Mouse (Mus musculus) megakaryocyte-erythroid progenitor cell, adult 5-6 weeks (primary cell): ENCODE results near the gene Isx. TPM values are rescaled to one million over a fixed set of nuclear protein-coding genes. Genes with fewer than 3 reads are reported as not detected.

ENCODE experiments used
- ATAC-seq: replicated peaks from 2 replicates; pipeline ENCODE4 v1.8.0; 2016; ENCODE audit warnings: mild to moderate bottlenecking, inconsistent platforms; ENCODE audit not compliant: severe bottlenecking, poor library complexity, low FRiP score, low TSS enrichment
- total RNA-seq, 2 experiments: library from RNA; stranded (forward) in 1 of 2; stranded (reverse) in 1 of 2; fragments of 200-1000, 215-1000 nt in 1 of 2; fragments of >200 nt in 1 of 2; fragmentation: Nextera tagmentation in 1 of 2; gene quantifications; 2 replicates each; pipeline ENCODE4 v1.2.3; 2014 to 2017

Isx gene
- total RNA-seq, 2 experiments from 2014 or later, result not detected

- ATAC-seq, result no peak
These were observed 23.3 kb downstream of the Isx start for GRCm38 (mm10) chr8:74896302-74896701.

GRCm38 (mm10) chr8:74897315-74897714, 24.3 kb downstream of the Isx start:
- no peak for ATAC-seq

- ATAC-seq, result no peak
These were observed 26.8 kb downstream of the Isx start for GRCm38 (mm10) chr8:74899796-74900195.

DNA sequence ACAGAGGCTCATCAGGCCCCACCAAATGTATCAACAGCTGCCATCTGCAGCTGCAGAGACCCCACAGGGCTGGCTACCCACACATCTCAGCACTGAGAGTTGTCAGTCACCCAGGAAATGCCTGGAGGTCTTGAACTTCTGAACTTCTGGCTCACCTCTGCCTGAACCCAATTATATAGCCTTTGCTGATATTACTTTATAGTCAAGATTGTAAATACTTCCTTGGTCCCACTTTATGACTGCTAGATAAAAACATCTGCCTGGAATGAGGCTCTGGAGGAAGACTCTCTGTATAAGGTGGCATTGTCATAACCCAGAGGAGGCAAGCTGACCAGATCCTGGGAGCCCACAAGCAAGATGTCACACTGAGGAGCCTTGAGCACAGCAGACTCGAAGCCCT, 28.8 kb downstream of the Isx start:
- ATAC-seq, result no peak

DNA sequence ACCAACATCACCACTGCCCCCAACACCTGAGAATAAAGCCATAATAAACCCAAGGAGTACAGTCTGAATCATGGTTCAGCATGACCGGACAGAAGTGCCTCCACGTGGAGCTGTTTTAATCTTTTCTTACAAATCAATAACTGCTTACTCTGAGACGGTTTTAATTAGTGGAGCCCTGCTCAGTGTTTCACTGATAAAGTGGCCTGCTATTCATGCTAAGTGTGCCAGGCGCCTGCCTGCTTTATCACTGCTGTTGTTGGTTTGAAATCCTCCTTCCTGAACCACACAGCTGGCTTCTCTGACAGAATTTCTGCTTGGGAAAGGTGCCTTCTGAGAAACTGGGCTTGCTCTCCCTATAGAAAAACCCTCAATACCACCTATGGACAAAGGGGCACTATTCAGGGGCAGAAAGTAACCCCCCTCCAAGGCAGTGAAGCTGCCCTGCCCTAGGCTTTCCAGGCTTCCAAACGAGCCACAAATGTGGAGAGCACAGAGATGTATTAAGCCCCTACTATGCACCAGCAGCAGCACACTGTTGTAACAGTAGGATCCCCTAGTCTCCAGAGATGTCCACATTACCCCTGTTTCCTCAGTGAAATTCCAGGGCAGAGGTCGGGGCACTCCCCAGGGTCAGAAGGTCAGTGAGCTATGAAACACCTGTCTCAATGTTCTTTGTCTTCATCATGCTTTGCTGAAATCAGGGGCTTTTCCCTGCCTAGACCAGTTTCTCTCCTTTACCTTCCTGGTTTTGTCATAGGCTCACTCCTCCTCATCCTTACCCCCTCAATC, 30.3 kb downstream of the Isx start:
- ATAC-seq, result no peak

DNA sequence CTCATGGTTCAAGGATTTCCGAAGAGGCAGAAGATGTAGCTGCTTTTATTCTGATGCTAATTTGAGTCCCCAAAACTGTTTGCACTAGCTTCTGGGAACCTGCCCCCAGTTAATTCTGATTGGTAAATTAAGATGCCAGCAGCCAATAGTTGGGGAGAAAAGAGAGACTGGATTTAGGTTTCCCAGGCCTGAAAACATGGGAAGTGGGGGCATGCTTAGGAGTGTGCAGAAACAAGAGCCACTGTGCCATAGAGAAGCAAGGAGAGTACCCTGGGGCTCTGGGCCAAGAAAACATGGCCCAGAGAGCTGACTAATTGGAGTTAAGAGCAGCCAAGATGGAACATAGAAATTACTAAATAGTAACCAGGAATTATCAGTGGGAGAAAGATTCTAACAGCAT, 33.4 kb downstream of the Isx start:
- no peak for ATAC-seq

DNA sequence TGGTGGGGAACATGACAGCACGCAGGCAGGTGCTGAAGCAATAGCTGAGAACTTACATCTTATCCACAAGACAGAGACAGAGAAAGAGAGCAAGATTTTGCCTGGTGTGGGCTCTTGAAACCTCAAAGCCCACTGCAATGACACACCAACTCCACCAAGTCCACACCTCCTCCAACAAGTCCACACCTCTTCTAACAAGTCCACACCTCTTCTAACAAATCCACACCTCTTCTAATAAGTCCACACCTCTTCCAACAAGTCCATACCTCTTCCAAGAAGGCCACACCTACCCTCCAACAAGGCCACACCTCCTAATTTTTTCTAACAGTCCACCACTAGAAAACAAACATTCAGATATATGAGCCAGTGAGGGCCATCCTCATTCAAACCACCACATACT, 37.7 kb downstream of the Isx start:
- ATAC-seq, result no peak

GRCm38 (mm10) chr8:74920691-74921421, 47.9 kb downstream of the Isx start:
- no peak for ATAC-seq

- ATAC-seq, result no peak
These were observed 49.0 kb downstream of the Isx start for GRCm38 (mm10) chr8:74921882-74922518.

GRCm38 (mm10) chr8:74927940-74928339, 55.0 kb downstream of the Isx start:
- no peak for ATAC-seq

- ATAC-seq, result peak; percentile 68
These were observed 57.8 kb downstream of the Isx start for GRCm38 (mm10) chr8:74930731-74931130.

- ATAC-seq, result peak; percentile 71
These were observed 62.3 kb downstream of the Isx start for GRCm38 (mm10) chr8:74935308-74935707.

GRCm38 (mm10) chr8:74936656-74937055, 63.7 kb downstream of the Isx start:
- ATAC-seq, result no peak

DNA sequence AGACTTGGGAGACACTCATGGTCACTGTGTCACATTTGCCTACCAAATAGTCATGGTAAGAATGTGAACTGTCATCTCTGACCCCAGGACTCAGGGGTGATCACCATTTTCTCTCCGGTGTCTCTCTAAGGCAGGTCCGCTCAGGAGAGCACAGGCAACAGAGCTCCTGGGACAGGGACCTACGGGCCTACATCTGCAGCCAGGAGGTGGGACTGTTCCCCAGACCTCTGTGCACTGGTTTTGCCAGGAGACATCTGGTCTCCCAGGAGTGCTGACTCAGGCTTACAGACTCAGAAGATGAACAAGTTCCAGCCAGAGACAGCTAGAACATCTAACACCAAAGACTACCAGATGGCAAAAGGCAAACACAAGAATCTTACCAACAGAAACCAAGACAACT, 69.1 kb downstream of the Isx start:
- no peak for ATAC-seq

Other genes starting within 250 kb of the Isx start
- gene Hmgxb4, start 120.2 kb downstream of the Isx start, total RNA-seq (2014; fragmentation: Nextera tagmentation), result 42.9 and 63.2 TPM in 2 replicates
- gene Hmgxb4, start 120.2 kb downstream of the Isx start, total RNA-seq (2017), result 36.8 and 65.7 TPM in 2 replicates
- gene Tom1, start 160.5 kb downstream of the Isx start, total RNA-seq (2014; fragmentation: Nextera tagmentation), result 14.1 and 22.2 TPM in 2 replicates
- 8.5 and 17.3 TPM in 2 replicates for gene Tom1, start 160.5 kb downstream of the Isx start, total RNA-seq (2017)
- 1.8 TPM in 1 of 2 replicates, not detected in the other for gene Hmox1, start 220.4 kb downstream of the Isx start, total RNA-seq (2014; fragmentation: Nextera tagmentation)
- gene Hmox1, start 220.4 kb downstream of the Isx start, total RNA-seq (2017), result 1.1 TPM in 1 of 2 replicates, not detected in the other
- 192 and 220 TPM in 2 replicates for gene Mcm5, start 236.4 kb downstream of the Isx start, total RNA-seq (2014; fragmentation: Nextera tagmentation)
- gene Mcm5, start 236.4 kb downstream of the Isx start, total RNA-seq (2017), result 224 and 361 TPM in 2 replicates